Mouse (Mus musculus): Measurements from ENCODE around the gene Ces1c. TPM values are rescaled to one million over a fixed set of nuclear protein-coding genes. Genes with fewer than 3 reads are reported as not detected.

The Ces1c gene
- total and polyA plus RNA-seq, 2 experiments: 2,228 to 4,244 TPM

- peak; percentile 94 for DNase-seq (ENCODE audit: extremely low read depth, low read depth, low spot score)
- peak overlapping the region; percentile 79 for H3K27ac ChIP-seq (replicated peaks; ENCODE audit: insufficient read depth, low read depth, low read length)
- peaks cover 31% of the 10 kb centered on the region for H3K36me3 ChIP-seq (ENCODE audit: control insufficient read depth, insufficient read depth, low read length)
- no peaks in the 10 kb centered on the region; the same call in 1 of the 2 replicates for H3K79me2 ChIP-seq (ENCODE audit: control insufficient read depth, insufficient read depth, low read length)
- TF ChIP-seq POLR2A (IDR thresholded peaks at IDR 0.05; ENCODE audit: extremely low read depth, insufficient read depth, low read length) (no peak), CTCF (IDR thresholded peaks at IDR 0.05; ENCODE audit: low read depth, low read length) (no peak)
- H3K4me1 ChIP-seq (ENCODE audit: control insufficient read depth, insufficient read depth, low read length): peaks cover 41% of the 10 kb centered on the region
- no peak overlapping the region for H3K4me3 ChIP-seq (ENCODE audit: insufficient read depth, low read depth, low read length)
- no peaks in the 10 kb centered on the region for H3K27me3 ChIP-seq (ENCODE audit: control insufficient read depth, insufficient read depth, low read length)
- no peak overlapping the region for H3K9ac ChIP-seq (ENCODE audit: low read depth, low read length)
- WGBS: 21% methylated on average over 4 of the region's 4 CpGs
These were observed 55.8 kb downstream of the Ces1c start for GRCm38 (mm10) chr8:93075251-93075650.

- 14% methylated on average over 3 of the region's 3 CpGs for WGBS
- Histone ChIP-seq H3K36me3 (ENCODE audit: control insufficient read depth, insufficient read depth, low read length) (peaks cover 65% of the 10 kb centered on the region), H3K4me3 (ENCODE audit: insufficient read depth, low read depth, low read length) (no peak overlapping the region), H3K27me3 (ENCODE audit: control insufficient read depth, insufficient read depth, low read length) (no peaks in the 10 kb centered on the region), H3K4me1 (ENCODE audit: control insufficient read depth, insufficient read depth, low read length) (peaks cover 15% of the 10 kb centered on the region), H3K27ac (replicated peaks; ENCODE audit: insufficient read depth, low read depth, low read length) (peak overlapping the region; percentile 89), H3K79me2 (ENCODE audit: control insufficient read depth, insufficient read depth, low read length) (no peaks in the 10 kb centered on the region; the same call in 1 of the 2 replicates), H3K9ac (ENCODE audit: low read depth, low read length) (no peak overlapping the region; the same call in 1 of the 2 replicates)
- TF ChIP-seq POLR2A (IDR thresholded peaks at IDR 0.05; ENCODE audit: extremely low read depth, insufficient read depth, low read length) (no peak), CTCF (IDR thresholded peaks at IDR 0.05; ENCODE audit: low read depth, low read length) (no peak)
- peak; percentile 93 for DNase-seq (ENCODE audit: extremely low read depth, low read depth, low spot score)
These were observed 67.5 kb downstream of the Ces1c start for GRCm38 (mm10) chr8:93063416-93064117.

DNA sequence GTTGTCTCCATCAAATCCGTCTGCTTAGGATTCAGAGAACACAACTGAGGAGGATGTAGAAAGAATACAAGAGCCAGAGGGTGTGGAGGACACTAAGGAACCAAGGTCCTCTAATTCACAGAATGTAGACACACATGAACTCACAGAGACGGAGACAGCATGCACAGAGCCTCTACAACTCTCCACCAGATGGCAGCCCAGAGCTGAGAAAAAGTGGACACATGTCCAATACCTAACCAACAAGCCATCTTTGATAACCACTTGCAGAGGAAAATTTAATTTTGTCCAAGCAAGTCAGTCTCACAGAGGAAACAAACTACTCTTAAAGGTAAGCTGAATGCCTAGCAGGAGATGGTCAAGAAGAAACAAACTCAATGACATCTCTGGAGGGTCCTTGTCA, 71.9 kb downstream of the Ces1c start:
- Histone ChIP-seq H3K4me1 (ENCODE audit: control insufficient read depth, insufficient read depth, low read length) (peaks cover 13% of the 10 kb centered on the region), H3K79me2 (ENCODE audit: control insufficient read depth, insufficient read depth, low read length) (no peaks in the 10 kb centered on the region; the same call in 1 of the 2 replicates), H3K27me3 (ENCODE audit: control insufficient read depth, insufficient read depth, low read length) (no peaks in the 10 kb centered on the region), H3K4me3 (ENCODE audit: insufficient read depth, low read depth, low read length) (no peak overlapping the region), H3K36me3 (ENCODE audit: control insufficient read depth, insufficient read depth, low read length) (peaks cover 55% of the 10 kb centered on the region), H3K9ac (ENCODE audit: low read depth, low read length) (no peak overlapping the region), H3K27ac (replicated peaks; ENCODE audit: insufficient read depth, low read depth, low read length) (no peak overlapping the region)
- TF ChIP-seq POLR2A (IDR thresholded peaks at IDR 0.05; ENCODE audit: extremely low read depth, insufficient read depth, low read length): no peak
- peak; percentile 66 for TF ChIP-seq CTCF (IDR thresholded peaks at IDR 0.05; ENCODE audit: low read depth, low read length)
- 30% methylated on average over 2 of the region's 2 CpGs for whole genome bisulfite sequencing
- DNase-seq (ENCODE audit: extremely low read depth, low read depth, low spot score): peak; percentile 65

- no peak overlapping the region for H3K4me3 ChIP-seq (ENCODE audit: insufficient read depth, low read depth, low read length)
- H3K79me2 ChIP-seq (ENCODE audit: control insufficient read depth, insufficient read depth, low read length): no peaks in the 10 kb centered on the region
- no peak for TF ChIP-seq CTCF (IDR thresholded peaks at IDR 0.05; ENCODE audit: low read depth, low read length)
- TF ChIP-seq POLR2A (IDR thresholded peaks at IDR 0.05; ENCODE audit: extremely low read depth, insufficient read depth, low read length): no peak
- 70% methylated on average over 2 of the region's 2 CpGs for WGBS
- H3K9ac ChIP-seq (ENCODE audit: low read depth, low read length): no peak overlapping the region
- H3K27ac ChIP-seq (replicated peaks; ENCODE audit: insufficient read depth, low read depth, low read length): no peak overlapping the region
- peaks cover 5% of the 10 kb centered on the region; the same call in 1 of the 2 replicates for H3K4me1 ChIP-seq (ENCODE audit: control insufficient read depth, insufficient read depth, low read length)
- H3K27me3 ChIP-seq (ENCODE audit: control insufficient read depth, insufficient read depth, low read length): no peaks in the 10 kb centered on the region
- peaks cover 29% of the 10 kb centered on the region for H3K36me3 ChIP-seq (ENCODE audit: control insufficient read depth, insufficient read depth, low read length)
- no peak for DNase-seq (ENCODE audit: extremely low read depth, low read depth, low spot score)
These were observed 75.8 kb downstream of the Ces1c start for GRCm38 (mm10) chr8:93055238-93055637.

Other genes with a start within 250 kb of the Ces1c start
- 0.27 and 0.28 TPM in 2 replicates for gene Capns2, start 229.9 kb downstream of the Ces1c start, total RNA-seq (2014; rRNA removed)
- gene Capns2, start 229.9 kb downstream of the Ces1c start, polyA plus RNA-seq (2012; rRNA removed): not detected in 2 replicates
- not detected in 2 replicates for gene Slc6a2, start 171.2 kb downstream of the Ces1c start, total RNA-seq (2014; rRNA removed)
- gene Slc6a2, start 171.2 kb downstream of the Ces1c start, polyA plus RNA-seq (2012; rRNA removed): not detected in 2 replicates
- 0.28 TPM in 1 of 2 replicates, not detected in the other for gene Ces1a, start 83.1 kb downstream of the Ces1c start, total RNA-seq (2014; rRNA removed)
- gene Ces1a, start 83.1 kb downstream of the Ces1c start, polyA plus RNA-seq (2012; rRNA removed): 0.09 and 0.20 TPM in 2 replicates
- 51.9 and 54.4 TPM in 2 replicates for gene Ces1b, start 51.3 kb downstream of the Ces1c start, total RNA-seq (2014; rRNA removed)
- 62.2 and 86.9 TPM in 2 replicates for gene Ces1b, start 51.3 kb downstream of the Ces1c start, polyA plus RNA-seq (2012; rRNA removed)
- gene Ces1d, start 66.6 kb upstream of the Ces1c start, total RNA-seq (2014; rRNA removed): 1,635 and 2,448 TPM in 2 replicates
- 539 and 606 TPM in 2 replicates for gene Ces1d, start 66.6 kb upstream of the Ces1c start, polyA plus RNA-seq (2012; rRNA removed)
- 135 and 161 TPM in 2 replicates for gene Ces1e, start 98.3 kb upstream of the Ces1c start, total RNA-seq (2014; rRNA removed)
- 80.8 and 82.7 TPM in 2 replicates for gene Ces1e, start 98.3 kb upstream of the Ces1c start, polyA plus RNA-seq (2012; rRNA removed)
- 493 and 530 TPM in 2 replicates for gene Ces1f, start 148.5 kb upstream of the Ces1c start, total RNA-seq (2014; rRNA removed)
- 222 and 270 TPM in 2 replicates for gene Ces1f, start 148.5 kb upstream of the Ces1c start, polyA plus RNA-seq (2012; rRNA removed)
- gene Ces1g, start 206.0 kb upstream of the Ces1c start, total RNA-seq (2014; rRNA removed): 147 and 240 TPM in 2 replicates
- 90.3 and 127 TPM in 2 replicates for gene Ces1g, start 206.0 kb upstream of the Ces1c start, polyA plus RNA-seq (2012; rRNA removed)
- not detected in 2 replicates for gene Ces1h, start 248.4 kb upstream of the Ces1c start, total RNA-seq (2014; rRNA removed)
- not detected in 2 replicates for gene Ces1h, start 248.4 kb upstream of the Ces1c start, polyA plus RNA-seq (2012; rRNA removed)